Mouse (Mus musculus) cerebellum, adult 9-10 months (tissue): ENCODE results near the gene Kdm4a.

Source experiments
- DNase-seq: peaks from one replicate; pipeline ENCODE4 v3.0.0; 2022

Kdm4a gene

GRCm38 (mm10) chr4:118109649-118110048 is 70.2 kb downstream of the Kdm4a start:
- DNase-seq: no peak

DNA sequence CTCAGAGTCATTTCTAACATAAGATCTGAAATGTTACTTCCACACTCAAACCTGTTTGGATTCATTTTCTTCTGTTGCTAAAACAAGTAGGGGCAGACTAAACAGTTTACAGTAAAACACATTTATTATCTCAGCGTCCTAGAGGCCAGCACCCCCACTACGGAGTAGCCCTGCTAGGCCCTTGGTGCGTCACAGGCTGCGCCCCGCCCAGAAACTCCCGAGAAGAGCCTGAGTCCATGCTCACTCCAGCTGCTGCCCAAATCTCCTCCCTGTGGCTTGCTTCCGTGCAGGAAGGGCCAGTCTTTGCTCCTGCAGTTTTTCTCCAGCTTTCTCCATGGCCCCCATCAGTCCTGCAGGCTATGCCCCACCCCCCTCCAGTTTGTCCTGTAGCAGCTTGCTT is 71.1 kb downstream of the Kdm4a start:
- no peak for DNase-seq

GRCm38 (mm10) chr4:118105256-118106053 is 74.4 kb downstream of the Kdm4a start:
- no peak for DNase-seq

DNA sequence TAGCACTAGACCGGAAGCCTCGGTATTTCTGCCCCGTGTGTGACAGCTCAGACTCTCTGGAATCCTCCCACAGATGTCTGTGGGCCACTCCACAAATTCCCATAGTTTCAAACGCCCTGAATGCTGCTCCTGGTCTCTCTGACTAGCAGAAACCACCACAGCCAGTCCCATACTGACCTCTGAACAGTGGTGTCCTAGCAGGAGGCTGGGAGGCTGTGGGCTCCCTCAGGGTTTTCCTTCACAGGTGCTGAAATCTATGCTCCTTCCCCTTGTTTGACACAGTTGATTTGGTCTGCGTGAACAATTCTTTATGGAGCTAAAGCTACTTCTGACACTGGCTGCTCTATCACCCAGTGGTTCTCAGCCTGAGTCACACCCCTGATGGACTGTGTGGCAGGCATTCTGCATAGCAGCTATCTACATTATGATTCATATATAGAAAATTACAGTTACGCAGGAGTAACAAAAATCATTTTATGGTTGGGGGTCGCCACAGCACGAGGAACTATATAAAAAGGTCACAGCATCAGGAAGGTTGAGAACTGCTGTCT is 76.5 kb downstream of the Kdm4a start:
- no peak for DNase-seq

GRCm38 (mm10) chr4:118101497-118101896 is 78.3 kb downstream of the Kdm4a start:
- DNase-seq: no peak

- no peak for DNase-seq
Measured at GRCm38 (mm10) chr4:118099637-118100364, 80.0 kb downstream of the Kdm4a start.

DNA sequence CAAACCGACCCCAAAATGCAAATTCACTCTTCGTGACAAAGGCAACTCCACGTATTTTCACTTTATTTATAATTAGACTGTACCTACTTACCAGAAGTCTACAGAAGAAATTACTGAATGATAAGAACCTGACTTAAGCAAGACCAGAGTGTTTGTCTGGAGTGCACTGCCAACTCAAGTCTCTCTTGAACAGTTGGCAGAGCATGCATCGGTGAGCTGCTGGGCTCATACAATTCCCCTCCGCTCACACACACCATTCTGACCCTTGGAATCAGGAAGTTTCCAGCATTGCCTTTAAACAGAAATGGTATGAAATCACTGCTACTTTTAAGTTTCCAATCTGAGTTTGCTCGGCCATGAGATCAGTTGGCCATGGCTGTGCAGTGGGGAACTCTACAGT is 81.3 kb downstream of the Kdm4a start:
- no peak for DNase-seq

DNA sequence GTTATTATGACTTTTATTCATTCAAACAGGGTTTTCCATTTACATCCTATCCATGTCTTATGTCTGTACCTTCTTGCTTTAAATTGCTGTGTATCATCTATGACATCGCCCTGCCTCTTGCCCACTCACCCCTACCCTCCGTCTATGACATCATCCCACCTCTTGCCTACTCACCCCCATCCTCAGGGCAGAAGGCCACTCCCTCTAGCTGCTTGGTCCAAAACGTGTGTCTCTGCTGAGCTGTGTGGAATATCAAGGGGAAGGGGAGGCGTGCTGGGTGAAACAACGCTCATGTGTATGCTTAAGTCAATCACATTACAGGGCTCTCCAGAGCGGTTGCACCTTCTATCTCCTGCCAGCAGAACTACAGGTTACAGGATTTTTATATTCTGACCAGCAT is 83.8 kb downstream of the Kdm4a start:
- no peak for DNase-seq

DNA sequence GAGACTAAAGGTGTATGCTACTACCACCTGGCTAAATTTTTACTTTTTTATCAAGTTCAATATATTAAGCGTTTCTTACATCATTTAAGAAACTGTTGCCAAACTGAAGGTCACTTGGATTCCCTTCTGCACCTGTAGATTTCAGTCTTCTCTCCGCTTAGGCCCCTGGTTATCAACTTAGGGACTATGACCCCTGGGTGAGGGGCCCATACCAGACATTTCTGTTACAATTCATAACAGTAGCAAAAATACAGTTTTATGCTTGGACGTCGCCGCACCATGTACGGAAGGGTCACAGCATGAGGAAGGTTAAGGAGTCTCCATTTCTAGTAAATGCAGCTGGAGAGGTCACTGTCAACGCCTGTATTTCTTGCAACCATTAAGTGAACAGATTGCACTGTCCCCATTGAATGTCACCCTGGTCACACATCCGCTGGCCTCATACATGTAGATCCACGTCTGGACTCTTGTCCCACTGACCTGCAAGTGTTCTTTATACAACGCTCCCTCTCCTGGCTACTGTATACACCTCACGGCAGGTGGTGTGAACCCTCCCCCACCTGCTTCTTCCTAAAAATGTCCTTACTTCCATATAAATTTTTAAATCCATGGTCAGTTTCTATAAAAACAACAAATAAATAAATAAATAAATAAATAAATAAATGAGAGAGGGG is 86.9 kb downstream of the Kdm4a start:
- no peak for DNase-seq

GRCm38 (mm10) chr4:118090449-118090848 is 89.4 kb downstream of the Kdm4a start:
- no peak for DNase-seq

DNA sequence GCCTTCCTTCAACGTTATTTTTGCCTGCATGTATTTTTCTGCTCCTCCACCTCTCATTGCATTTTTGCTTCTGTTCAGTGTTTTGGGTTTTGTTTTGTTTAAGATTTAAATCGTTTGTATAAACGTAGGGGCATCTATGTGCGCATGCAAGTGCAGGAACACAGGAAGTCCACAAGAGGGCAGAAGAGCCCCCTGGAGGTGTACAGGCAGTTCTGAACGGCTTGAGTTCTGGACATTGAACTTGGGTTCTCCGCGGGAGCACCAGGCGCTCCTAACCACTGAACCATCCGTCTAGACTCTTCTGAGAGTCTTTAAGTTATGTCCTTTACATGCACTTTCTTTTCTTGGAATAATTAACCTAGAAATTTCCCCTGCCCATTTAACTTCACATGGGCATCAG is 89.9 kb downstream of the Kdm4a start:
- DNase-seq: peak; percentile 71

GRCm38 (mm10) chr4:118088771-118089170 is 91.1 kb downstream of the Kdm4a start:
- no peak for DNase-seq
